Mouse (Mus musculus): ENCODE data around the gene Hist2h2bb.

DNA sequence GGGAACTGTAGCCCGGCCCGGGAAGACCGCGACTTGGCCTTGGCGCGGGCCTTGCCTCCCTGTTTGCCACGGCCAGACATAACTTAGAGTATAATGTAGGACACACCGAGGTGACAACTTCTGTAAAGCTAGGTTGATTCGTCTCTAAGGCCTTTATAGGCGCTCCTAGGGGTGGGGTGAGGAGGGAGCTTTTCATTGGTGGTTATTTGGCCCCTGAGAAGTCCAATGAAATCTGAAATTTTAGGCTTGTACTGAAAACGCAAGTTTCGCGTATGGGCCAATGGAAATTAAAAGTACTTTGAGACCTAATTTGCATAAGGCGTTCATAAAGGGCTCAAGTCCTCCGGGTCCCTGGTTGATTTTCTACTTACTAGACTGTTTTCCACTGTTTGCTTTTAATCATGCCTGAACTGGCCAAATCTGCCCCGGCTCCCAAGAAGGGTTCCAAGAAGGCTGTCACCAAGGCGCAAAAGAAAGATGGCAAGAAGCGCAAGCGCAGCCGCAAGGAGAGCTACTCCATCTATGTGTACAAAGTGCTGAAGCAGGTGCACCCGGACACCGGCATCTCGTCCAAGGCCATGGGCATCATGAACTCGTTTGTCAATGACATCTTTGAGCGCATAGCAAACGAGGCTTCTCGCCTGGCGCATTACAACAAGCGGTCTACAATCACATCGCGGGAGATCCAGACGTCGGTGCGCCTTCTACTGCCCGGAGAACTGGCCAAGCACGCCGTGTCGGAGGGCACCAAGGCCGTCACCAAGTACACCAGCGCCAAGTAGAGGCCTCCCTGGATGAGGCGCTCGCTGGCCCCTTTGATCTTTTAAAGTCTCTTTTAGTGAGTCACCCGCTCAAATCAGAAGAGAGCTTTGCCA is 48.5 kb upstream of the Hist2h2bb start, which contains the start of the genes Hist2h2ac and Hist2h2be:
- TF ChIP-seq CTCF (IDR thresholded peaks at IDR 0.05; ENCODE audit: control insufficient read depth, insufficient read depth, insufficient replicate concordance, low read depth, low read length) (no peak), POLR2A (IDR thresholded peaks at IDR 0.05; ENCODE audit: control insufficient read depth, low read depth, low read length) (0 out of 2 replicates have a peak, but pooled peaks have one; percentile 54)

Measured in testis, adult 2 months (tissue).